Mouse (Mus musculus): Measurements from ENCODE around the gene Cyp4f17. TPM values are rescaled to one million over a fixed set of nuclear protein-coding genes. Genes with fewer than 3 reads are reported as not detected.

Gene Cyp4f17
- 16.5 and 26.0 TPM in 2 replicates for polyA plus RNA-seq (2012; rRNA removed)
- polyA plus RNA-seq (2014; fragmentation: Nextera tagmentation; extraction: Ambion mirVana): 7.7 and 11.7 TPM in 2 replicates

GRCm38 (mm10) chr17:32505851-32506728 is at the start of gene Cyp4f17:
Gene Cyp4f17, plus strand, starts transcription at chr17:32506050.
- Histone ChIP-seq H3K4me3 (replicated peaks; ENCODE audit: low read length) (peak within 1 kb of the TSS; percentile 52), H3K36me3 (ENCODE audit: control insufficient read depth, insufficient read depth, low read length) (peaks cover 7% of the 10 kb centered on the region), H3K4me2 (replicated peaks; ENCODE audit: low read depth, low read length, severe bottlenecking) (peak within 1 kb of the TSS; percentile 78), H3K27ac (replicated peaks; ENCODE audit: low read depth, low read length) (peak within 1 kb of the TSS; percentile 78), H3K9me3 (ENCODE audit: control insufficient read depth, low read length) (no peaks in the 10 kb centered on the region), H3K9ac (ENCODE audit: low read depth, low read length, severe bottlenecking) (peak within 1 kb of the TSS; percentile 70), H3K27me3 (ENCODE audit: control insufficient read depth, insufficient read depth, low read length) (no peaks in the 10 kb centered on the region), H3K4me1 (ENCODE audit: control insufficient read depth, insufficient read depth, low read length) (peaks cover 9% of the 10 kb centered on the region; the same call in 1 of the 2 replicates)
- peak; percentile 61 for DNase-seq (ENCODE audit: low spot score)
- under 1% methylated on average over 29 of the region's 30 CpGs for WGBS
- peak; percentile 55; the same call in 1 of the 2 replicates for TF ChIP-seq POLR2A (IDR thresholded peaks at IDR 0.05; ENCODE audit: borderline replicate concordance, extremely low read depth, insufficient read depth, insufficient read length)
- peak; percentile 94 for ATAC-seq (ENCODE audit: low FRiP score, low read depth)

GRCm38 (mm10) chr17:32468494-32468893 is 37.4 kb upstream of the Cyp4f17 start:
- H3K9me3 ChIP-seq (ENCODE audit: control insufficient read depth, low read length): no peaks in the 10 kb centered on the region
- H3K27me3 ChIP-seq (ENCODE audit: control insufficient read depth, insufficient read depth, low read length): no peaks in the 10 kb centered on the region
- no peak overlapping the region for H3K4me2 ChIP-seq (replicated peaks; ENCODE audit: low read depth, low read length, severe bottlenecking)
- DNase-seq (ENCODE audit: low spot score) (no peak), ATAC-seq (ENCODE audit: low FRiP score, low read depth) (no peak)
- no peak for TF ChIP-seq POLR2A (IDR thresholded peaks at IDR 0.05; ENCODE audit: borderline replicate concordance, extremely low read depth, insufficient read depth, insufficient read length)
- H3K36me3 ChIP-seq (ENCODE audit: control insufficient read depth, insufficient read depth, low read length): no peaks in the 10 kb centered on the region
- no peaks in the 10 kb centered on the region for H3K4me1 ChIP-seq (ENCODE audit: control insufficient read depth, insufficient read depth, low read length)
- WGBS: 46% methylated on average over 7 of the region's 7 CpGs
- H3K9ac ChIP-seq (ENCODE audit: low read depth, low read length, severe bottlenecking): no peak overlapping the region
- no peak overlapping the region for H3K4me3 ChIP-seq (replicated peaks; ENCODE audit: low read length)
- no peak overlapping the region for H3K27ac ChIP-seq (replicated peaks; ENCODE audit: low read depth, low read length)

GRCm38 (mm10) chr17:32470795-32471194 is 35.1 kb upstream of the Cyp4f17 start:
- Histone ChIP-seq H3K4me3 (replicated peaks; ENCODE audit: low read length) (no peak overlapping the region), H3K9ac (ENCODE audit: low read depth, low read length, severe bottlenecking) (no peak overlapping the region), H3K9me3 (ENCODE audit: control insufficient read depth, low read length) (no peaks in the 10 kb centered on the region), H3K36me3 (ENCODE audit: control insufficient read depth, insufficient read depth, low read length) (no peaks in the 10 kb centered on the region), H3K4me2 (replicated peaks; ENCODE audit: low read depth, low read length, severe bottlenecking) (no peak overlapping the region), H3K27me3 (ENCODE audit: control insufficient read depth, insufficient read depth, low read length) (no peaks in the 10 kb centered on the region), H3K27ac (replicated peaks; ENCODE audit: low read depth, low read length) (no peak overlapping the region), H3K4me1 (ENCODE audit: control insufficient read depth, insufficient read depth, low read length) (no peaks in the 10 kb centered on the region)
- no peak for TF ChIP-seq POLR2A (IDR thresholded peaks at IDR 0.05; ENCODE audit: borderline replicate concordance, extremely low read depth, insufficient read depth, insufficient read length)
- DNase-seq (ENCODE audit: low spot score) (no peak), ATAC-seq (ENCODE audit: low FRiP score, low read depth) (no peak)
- WGBS: 80% methylated on average over 4 of the region's 4 CpGs

- DNase-seq (ENCODE audit: low spot score) (no peak), ATAC-seq (ENCODE audit: low FRiP score, low read depth) (no peak)
- Histone ChIP-seq H3K4me2 (replicated peaks; ENCODE audit: low read depth, low read length, severe bottlenecking) (no peak overlapping the region), H3K9me3 (ENCODE audit: control insufficient read depth, low read length) (no peaks in the 10 kb centered on the region), H3K27me3 (ENCODE audit: control insufficient read depth, insufficient read depth, low read length) (no peaks in the 10 kb centered on the region), H3K27ac (replicated peaks; ENCODE audit: low read depth, low read length) (no peak overlapping the region), H3K4me3 (replicated peaks; ENCODE audit: low read length) (no peak overlapping the region), H3K4me1 (ENCODE audit: control insufficient read depth, insufficient read depth, low read length) (no peaks in the 10 kb centered on the region), H3K9ac (ENCODE audit: low read depth, low read length, severe bottlenecking) (no peak overlapping the region), H3K36me3 (ENCODE audit: control insufficient read depth, insufficient read depth, low read length) (no peaks in the 10 kb centered on the region)
- TF ChIP-seq POLR2A (IDR thresholded peaks at IDR 0.05; ENCODE audit: borderline replicate concordance, extremely low read depth, insufficient read depth, insufficient read length): no peak
- WGBS: 61% methylated on average over 7 of the region's 7 CpGs
Observed at GRCm38 (mm10) chr17:32472176-32472575, 33.7 kb upstream of the Cyp4f17 start.

- Histone ChIP-seq H3K27me3 (ENCODE audit: control insufficient read depth, insufficient read depth, low read length) (no peaks in the 10 kb centered on the region; the same call in 1 of the 2 replicates), H3K9ac (ENCODE audit: low read depth, low read length, severe bottlenecking) (no peak overlapping the region), H3K36me3 (ENCODE audit: control insufficient read depth, insufficient read depth, low read length) (no peaks in the 10 kb centered on the region), H3K4me1 (ENCODE audit: control insufficient read depth, insufficient read depth, low read length) (no peaks in the 10 kb centered on the region), H3K4me2 (replicated peaks; ENCODE audit: low read depth, low read length, severe bottlenecking) (no peak overlapping the region), H3K27ac (replicated peaks; ENCODE audit: low read depth, low read length) (no peak overlapping the region), H3K9me3 (ENCODE audit: control insufficient read depth, low read length) (no peaks in the 10 kb centered on the region), H3K4me3 (replicated peaks; ENCODE audit: low read length) (no peak overlapping the region)
- DNase-seq (ENCODE audit: low spot score) (no peak), ATAC-seq (ENCODE audit: low FRiP score, low read depth) (no peak)
- no peak for TF ChIP-seq POLR2A (IDR thresholded peaks at IDR 0.05; ENCODE audit: borderline replicate concordance, extremely low read depth, insufficient read depth, insufficient read length)
- WGBS: 78% methylated on average over 5 of the region's 5 CpGs
Observed at GRCm38 (mm10) chr17:32474954-32475560, 30.8 kb upstream of the Cyp4f17 start.
